Mouse (Mus musculus) midbrain, embryonic 10.5 days (tissue): ENCODE results near the gene Brwd1. TPM values are rescaled to one million over a fixed set of nuclear protein-coding genes. Genes with fewer than 3 reads are reported as not detected.
A peak's percentile ranks its signal among the peaks of the same experiment; 100 is the strongest.
"Not testable (repeated sequence)": the region's sequence is repeated elsewhere in the genome, so short reads cannot be mapped to it uniquely, and the experiment has no call there.

ENCODE experiments used
- DNase-seq: peaks from one replicate; pipeline ENCODE4 v3.0.0-alpha.2; 2017; ENCODE audit warnings: low spot score
- H3K27ac ChIP-seq: fragments of 300-500 bp; sonication (generic); replicated peaks from 2 replicates; pipeline ENCODE4 v1.5.1; 2016; ENCODE audit warnings: mild to moderate bottlenecking
- H3K27me3 ChIP-seq: fragments of 300-500 bp; sonication (generic); 2 replicates; pipeline ENCODE4 v1.6.1; 2016; ENCODE audit warnings: low read depth, mild to moderate bottlenecking; ENCODE audit not compliant: poor library complexity, severe bottlenecking
- H3K36me3 ChIP-seq: fragments of 300-500 bp; sonication (generic); 2 replicates; pipeline ENCODE4 v1.6.1; 2016; ENCODE audit warnings: mild to moderate bottlenecking, moderate library complexity
- H3K4me1 ChIP-seq: fragments of 300-500 bp; sonication (generic); 2 replicates; pipeline ENCODE4 v1.6.1; 2016
- H3K4me3 ChIP-seq: fragments of 300-500 bp; sonication (generic); 2 replicates; pipeline ENCODE4 v1.5.1; 2016; ENCODE audit warnings: mild to moderate bottlenecking, moderate library complexity
- H3K9me3 ChIP-seq: fragments of 300-500 bp; sonication (generic); replicated peaks from 2 replicates; pipeline ENCODE4 v1.6.1; 2016; ENCODE audit warnings: mild to moderate bottlenecking
- WGBS: fragments of 180-500 bp; shearing (Covaris S2); methylation state at CpG from one replicate; pipeline ENCODE4 v1.1.7; 2016; 5-methylcytosine and 5-hydroxymethylcytosine counted together
- polyA plus RNA-seq: library from polyadenylated mRNA; unstranded; fragments of >200 nt; fragmentation: Nextera tagmentation; extraction: Ambion mirVana; gene quantifications from 2 replicates; pipeline ENCODE4 v1.2.1, GENCODE M21; 2016

Brwd1 gene
- 133 and 160 TPM in 2 replicates for polyA plus RNA-seq

DNA sequence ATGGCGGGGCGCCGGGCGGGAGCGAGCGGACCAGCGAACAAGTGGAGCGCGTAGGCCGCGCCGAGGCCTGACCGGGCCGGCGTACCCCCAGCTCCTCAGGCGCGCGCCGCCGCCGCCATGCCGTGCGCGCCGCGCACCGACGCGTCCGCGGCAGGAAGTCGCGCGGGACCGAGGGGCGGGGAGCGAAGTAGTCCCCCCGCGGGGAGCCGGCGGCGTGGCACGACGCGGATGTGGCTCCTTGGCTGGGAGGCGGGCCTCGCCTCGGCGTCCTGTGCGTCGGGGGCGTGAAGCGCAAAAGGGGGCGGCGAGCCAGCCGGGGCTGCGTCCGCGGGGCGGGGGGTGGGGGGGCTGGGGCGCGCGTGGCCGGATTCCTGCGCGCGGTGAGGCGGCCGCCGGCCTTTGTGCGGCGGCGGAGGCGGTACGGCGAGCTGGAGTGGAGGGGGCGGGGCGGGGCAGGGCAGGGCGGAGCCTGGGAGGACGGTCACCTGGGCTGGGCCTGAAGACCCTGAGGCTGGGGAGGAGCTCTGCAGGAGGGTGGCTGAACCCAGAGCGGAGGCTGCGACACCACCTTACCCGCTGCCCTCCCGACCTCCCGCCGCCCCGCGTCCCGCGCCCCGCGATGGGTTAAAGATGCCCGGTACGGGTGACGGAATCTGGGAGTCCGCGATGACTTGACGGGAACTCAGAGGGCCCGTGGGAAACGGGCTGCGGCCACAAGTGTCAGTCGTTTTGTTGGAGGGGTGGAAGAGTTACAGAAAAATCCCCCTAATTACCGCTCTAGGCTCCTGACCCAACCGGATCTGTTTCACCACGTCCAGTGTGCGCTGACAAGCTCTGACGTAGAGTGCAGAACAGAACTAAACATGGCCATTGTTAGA, at the start of gene Brwd1:
Gene Brwd1, minus strand, starts transcription at position 226 of the 878 bp plus-strand sequence.
- Histone ChIP-seq H3K9me3 (no peaks in the 10 kb centered on the region), H3K36me3 (peaks cover 36% of the 10 kb centered on the region), H3K4me3 (peak within 1 kb of the TSS; percentile 78), H3K27ac (peak within 1 kb of the TSS; percentile 97), H3K4me1 (peaks cover 26% of the 10 kb centered on the region), H3K27me3 (no peaks in the 10 kb centered on the region)
- WGBS = under 1% methylated on average over 82 of the region's 107 CpGs
- DNase-seq = peak; percentile 91

DNA sequence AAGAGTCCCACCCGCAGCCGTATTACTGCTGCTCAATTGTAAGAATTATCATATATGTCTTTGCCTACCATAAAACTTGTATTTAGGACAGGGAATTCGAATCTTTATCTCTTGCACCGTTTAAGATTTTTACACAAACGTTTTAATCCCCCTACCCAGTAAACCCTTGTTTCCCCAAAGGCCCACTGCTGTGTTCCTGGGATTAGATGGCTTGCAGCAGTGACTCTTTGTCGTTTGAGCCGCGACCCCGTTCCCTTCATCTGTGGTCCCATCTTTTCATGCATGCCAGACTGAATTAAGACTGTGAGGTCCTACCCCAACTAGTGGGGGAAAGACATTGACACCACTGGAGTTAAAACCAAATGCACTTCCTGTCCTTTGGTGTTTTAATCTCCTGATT, 46.1 kb upstream of the Brwd1 start:
- peaks cover 23% of the 10 kb centered on the region for H3K27me3 ChIP-seq
- WGBS = 2% methylated on average over 9 of the region's 9 CpGs
- peaks cover 33% of the 10 kb centered on the region for H3K36me3 ChIP-seq
- peaks cover 45% of the 10 kb centered on the region for H3K4me1 ChIP-seq
- peak overlapping the region; percentile 91 for H3K4me3 ChIP-seq
- H3K27ac ChIP-seq = peak overlapping the region; percentile 99
- DNase-seq = peak; percentile 56
- H3K9me3 ChIP-seq = 0 out of 2 replicates have a peak, but pooled peaks cover 3% of the 10 kb centered on the region

DNA sequence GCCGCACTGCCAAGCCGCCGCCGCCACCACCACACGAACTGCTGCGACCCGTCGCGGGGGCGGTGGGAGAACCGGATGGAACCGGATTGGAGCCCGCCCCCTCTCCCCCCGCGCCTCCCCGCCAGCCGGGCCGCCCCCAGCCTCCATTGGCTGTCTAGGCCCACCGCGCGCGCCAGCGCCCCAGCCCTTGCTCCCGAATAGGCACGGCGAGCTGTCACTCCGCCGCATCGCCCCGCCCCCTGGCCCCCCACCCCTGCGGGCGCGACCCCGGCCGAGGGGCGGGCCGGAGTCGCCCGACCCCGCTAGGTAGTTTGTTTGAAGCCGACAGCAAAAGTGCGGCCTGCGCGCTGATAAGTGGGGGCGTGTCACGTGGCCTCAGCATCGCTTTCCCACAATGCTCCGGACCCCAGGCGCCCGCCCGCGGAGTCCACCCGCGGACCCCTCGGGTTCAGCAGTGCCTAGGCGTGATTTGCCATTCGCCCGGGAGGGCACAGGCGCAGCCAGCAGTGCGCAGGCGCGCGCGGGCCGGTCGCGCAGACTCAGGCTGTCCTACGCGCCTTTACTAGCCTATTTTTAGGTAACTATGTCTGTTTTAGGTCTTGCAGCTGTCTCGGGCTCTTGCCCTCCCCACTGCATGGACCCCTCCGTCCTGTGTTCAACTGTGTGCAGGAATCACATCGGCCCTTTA, 45.5 kb upstream of the Brwd1 start, which contains the start of gene Hmgn1:
Gene Hmgn1, minus strand, starts transcription at position 73 of the 688 bp plus-strand sequence.
- Histone ChIP-seq H3K4me3 (peak within 1 kb of the TSS; percentile 91), H3K27me3 (peaks cover 23% of the 10 kb centered on the region), H3K9me3 (0 out of 2 replicates have a peak, but pooled peaks cover 3% of the 10 kb centered on the region), H3K27ac (peak within 1 kb of the TSS; percentile 99), H3K4me1 (peaks cover 45% of the 10 kb centered on the region), H3K36me3 (peaks cover 40% of the 10 kb centered on the region)
- WGBS = 2% methylated on average over 69 of the region's 72 CpGs
- DNase-seq = peak; percentile 99

DNA sequence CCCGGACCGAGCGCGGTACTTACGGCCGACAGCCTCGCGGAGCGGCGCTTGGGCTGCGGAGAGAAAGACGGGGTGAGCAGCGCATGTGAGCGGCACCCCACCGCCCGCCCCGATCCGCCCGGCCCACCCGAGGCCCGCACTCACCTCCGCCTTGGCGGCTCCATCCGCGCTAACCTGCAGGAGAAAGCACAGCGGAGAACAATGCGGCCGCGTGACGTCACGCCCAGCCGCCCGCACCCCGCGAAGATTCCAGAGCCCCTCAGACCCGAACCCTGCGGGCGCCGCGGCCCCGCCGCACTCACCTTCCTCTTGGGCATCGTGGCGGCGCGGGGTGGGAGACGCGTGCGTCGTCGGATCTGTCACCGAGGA, 44.9 kb upstream of the Brwd1 start:
- Histone ChIP-seq H3K36me3 (peaks cover 45% of the 10 kb centered on the region), H3K27ac (peak overlapping the region; percentile 99), H3K9me3 (0 out of 2 replicates have a peak, but pooled peaks cover 3% of the 10 kb centered on the region), H3K4me1 (peaks cover 45% of the 10 kb centered on the region), H3K27me3 (peaks cover 23% of the 10 kb centered on the region), H3K4me3 (peak overlapping the region; percentile 91)
- 1% methylated on average over 49 of the region's 52 CpGs for WGBS
- DNase-seq = no peak

DNA sequence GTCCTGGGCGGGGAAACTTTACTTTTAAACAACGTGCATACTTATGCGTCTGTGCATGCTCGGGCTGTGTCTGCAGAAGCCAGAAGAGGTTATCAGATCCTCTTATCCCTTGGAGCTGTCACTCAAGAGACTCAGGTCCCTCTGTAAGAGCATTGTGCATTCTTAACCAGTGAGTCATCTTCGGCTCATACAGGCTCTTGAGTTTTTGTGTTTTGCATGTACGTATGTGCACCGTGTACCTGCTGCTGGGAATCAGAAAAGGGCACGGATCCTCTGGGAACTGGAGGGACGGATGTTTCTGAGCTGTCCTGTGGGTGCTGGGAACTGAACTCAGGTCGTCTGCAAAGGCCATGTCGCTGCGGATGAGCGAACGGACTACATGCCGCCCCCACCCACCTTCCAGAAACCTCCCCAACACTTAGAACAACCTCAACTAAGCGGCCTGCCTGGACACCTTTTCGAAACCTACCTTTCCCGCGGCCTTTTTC, 44.4 kb upstream of the Brwd1 start:
- DNase-seq = peak; percentile 26
- Histone ChIP-seq H3K9me3 (0 out of 2 replicates have a peak, but pooled peaks cover 3% of the 10 kb centered on the region), H3K4me1 (peaks cover 45% of the 10 kb centered on the region), H3K4me3 (peak overlapping the region; percentile 91), H3K27me3 (peaks cover 20% of the 10 kb centered on the region), H3K27ac (peak overlapping the region; percentile 99), H3K36me3 (peaks cover 51% of the 10 kb centered on the region)
- 9% methylated on average over 19 of the region's 19 CpGs for WGBS

DNA sequence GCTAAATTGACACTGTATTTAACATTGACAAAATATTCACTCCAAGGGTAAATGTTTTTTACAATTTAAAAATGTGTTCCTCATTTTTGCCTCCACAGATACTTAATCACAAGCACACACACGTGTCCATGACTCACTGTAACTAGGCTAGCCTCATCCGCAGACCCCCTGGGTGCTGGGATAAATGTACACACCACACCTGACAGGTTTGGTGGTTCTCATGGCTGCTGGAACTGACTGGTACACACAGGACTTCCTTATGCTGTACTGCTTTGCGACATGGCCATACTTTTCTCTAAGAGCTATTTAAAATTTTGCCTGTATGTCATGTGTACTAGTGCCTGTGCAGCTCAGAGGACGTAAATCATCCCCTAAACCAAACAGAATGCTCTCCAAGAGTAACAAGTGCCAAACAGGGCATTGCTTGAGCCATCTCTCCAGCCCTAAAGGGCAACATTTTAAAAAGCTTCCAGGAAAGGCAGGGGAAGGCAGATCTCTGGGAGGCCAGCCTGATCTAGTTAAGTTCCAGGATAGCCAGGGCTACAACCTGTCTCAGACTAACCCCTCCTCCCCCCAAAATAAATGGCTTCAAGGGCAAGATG, 37.8 kb upstream of the Brwd1 start:
- 79% methylated on average over 4 of the region's 4 CpGs for WGBS
- DNase-seq = no peak
- H3K36me3 ChIP-seq = peaks cover 58% of the 10 kb centered on the region

DNA sequence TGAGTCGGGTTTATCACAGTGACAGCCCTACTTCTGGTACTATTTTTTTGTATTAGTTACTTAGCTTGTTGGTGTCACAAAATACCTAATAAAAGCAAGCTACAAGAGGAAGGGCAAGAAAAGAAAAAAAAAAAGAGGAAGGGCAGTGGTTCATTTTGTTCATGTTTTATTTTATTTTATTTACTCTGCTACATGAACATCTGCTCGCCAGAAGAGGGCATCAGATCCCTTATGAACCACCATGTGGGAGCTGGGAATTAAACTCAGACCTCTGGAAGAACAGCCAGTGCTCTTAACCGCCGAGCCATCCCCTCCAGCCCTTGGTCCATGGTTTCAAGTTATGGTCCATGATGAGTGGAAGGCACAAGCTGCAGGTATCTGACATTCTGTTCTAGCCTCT, 32.4 kb upstream of the Brwd1 start:
- DNase-seq = no peak
- no peak overlapping the region for H3K27ac ChIP-seq
- WGBS = 51% methylated on average over 4 of the region's 4 CpGs
- 0 out of 2 replicates have a peak, but pooled peaks cover 10% of the 10 kb centered on the region for H3K36me3 ChIP-seq
- no peak overlapping the region for H3K4me3 ChIP-seq
- no peaks in the 10 kb centered on the region for H3K9me3 ChIP-seq
- H3K4me1 ChIP-seq = no peaks in the 10 kb centered on the region
- H3K27me3 ChIP-seq = no peaks in the 10 kb centered on the region

More for the DNA sequence above, 37.8 kb upstream of the Brwd1 start:
- peaks cover 8% of the 10 kb centered on the region; the same call in 1 of the 2 replicates for H3K4me1 ChIP-seq
- no peak overlapping the region for H3K4me3 ChIP-seq
- H3K9me3 ChIP-seq = 0 out of 2 replicates have a peak, but pooled peaks cover 3% of the 10 kb centered on the region
- H3K27me3 ChIP-seq = no peaks in the 10 kb centered on the region
- no peak overlapping the region for H3K27ac ChIP-seq

DNA sequence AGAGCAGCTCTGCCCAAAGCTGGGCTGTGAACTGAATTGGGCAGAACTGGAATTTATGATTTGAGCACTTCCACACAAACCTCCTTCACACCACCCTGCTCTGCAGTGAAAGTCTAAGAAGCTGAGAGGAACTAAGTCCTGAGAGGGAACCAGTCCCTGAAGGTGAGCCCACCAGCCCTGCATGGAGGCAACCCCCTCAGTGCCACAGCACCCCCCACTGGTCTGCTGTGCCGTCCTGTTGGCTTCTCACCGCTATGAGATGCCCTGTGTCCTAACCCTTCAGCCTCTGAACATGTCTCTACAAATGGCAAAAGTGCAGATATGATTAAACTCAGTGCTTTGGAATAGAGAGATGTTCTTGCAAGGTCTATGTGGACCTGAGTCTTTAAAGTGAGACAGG, 30.4 kb upstream of the Brwd1 start:
- DNase-seq = no peak
- Histone ChIP-seq H3K4me3 (no peak overlapping the region), H3K9me3 (no peaks in the 10 kb centered on the region), H3K36me3 (no peaks in the 10 kb centered on the region), H3K4me1 (no peaks in the 10 kb centered on the region), H3K27me3 (no peaks in the 10 kb centered on the region), H3K27ac (no peak overlapping the region)
- 49% methylated on average over 2 of the region's 2 CpGs for WGBS

DNA sequence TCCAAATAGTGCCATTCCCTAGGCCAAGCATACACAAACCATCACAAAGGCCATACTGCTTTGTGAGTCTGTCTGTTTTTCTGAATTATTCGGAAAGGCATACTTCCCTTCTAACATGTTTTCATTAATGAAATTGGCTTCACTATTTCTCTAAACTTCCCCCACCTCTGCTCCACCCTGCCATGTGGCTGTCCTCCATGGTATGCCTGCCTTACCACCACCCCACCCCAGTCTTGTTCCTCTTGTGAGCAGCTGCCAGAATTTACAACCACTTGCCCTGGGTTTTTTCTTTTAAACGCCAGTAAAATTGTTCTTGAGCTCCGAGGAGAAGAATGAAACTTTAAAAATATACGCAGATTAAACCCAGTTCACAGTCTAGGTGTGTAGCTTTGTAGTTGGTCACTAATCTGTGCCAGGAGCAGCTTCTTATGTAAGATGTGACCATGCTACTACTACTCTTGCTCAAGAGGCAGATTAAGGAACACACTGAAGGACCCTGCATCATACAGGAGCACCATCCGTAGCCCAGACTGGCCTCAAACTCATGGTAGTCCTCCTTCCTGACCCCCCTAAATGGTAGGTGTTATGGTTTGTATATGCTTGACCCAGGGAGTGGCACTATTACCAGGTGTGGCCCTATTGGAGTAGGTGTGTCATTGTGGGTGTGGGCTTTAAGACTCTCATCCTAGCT, 28.5 kb upstream of the Brwd1 start:
- no peak for DNase-seq
- Histone ChIP-seq H3K4me3 (no peak overlapping the region), H3K27me3 (no peaks in the 10 kb centered on the region), H3K36me3 (no peaks in the 10 kb centered on the region), H3K27ac (no peak overlapping the region), H3K9me3 (no peaks in the 10 kb centered on the region), H3K4me1 (no peaks in the 10 kb centered on the region)
- 90% methylated on average over 5 of the region's 5 CpGs for WGBS

DNA sequence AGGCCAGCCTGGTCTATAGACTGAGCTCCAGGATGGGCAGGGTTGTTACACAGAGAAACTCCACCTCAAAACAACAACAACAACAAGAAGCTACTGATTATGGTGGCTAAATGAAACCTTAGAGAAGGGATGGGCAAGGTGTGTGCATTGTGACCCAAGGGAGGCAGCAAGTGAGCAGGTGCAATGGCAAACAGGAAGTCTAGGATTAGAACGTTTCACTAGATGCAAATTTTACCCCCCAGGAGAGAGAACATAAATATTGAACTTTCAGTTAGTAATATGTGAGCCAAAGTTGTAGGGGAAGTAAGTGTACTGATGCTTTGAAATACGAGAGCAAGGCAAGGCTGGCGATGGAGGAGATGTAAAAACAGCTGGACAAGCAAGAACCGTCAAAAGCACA, 27.3 kb upstream of the Brwd1 start:
- Histone ChIP-seq H3K27ac (no peak overlapping the region), H3K4me3 (no peak overlapping the region), H3K27me3 (no peaks in the 10 kb centered on the region), H3K36me3 (no peaks in the 10 kb centered on the region), H3K9me3 (no peaks in the 10 kb centered on the region), H3K4me1 (no peaks in the 10 kb centered on the region)
- WGBS = 84% methylated on average over 4 of the region's 4 CpGs
- DNase-seq = no peak

DNA sequence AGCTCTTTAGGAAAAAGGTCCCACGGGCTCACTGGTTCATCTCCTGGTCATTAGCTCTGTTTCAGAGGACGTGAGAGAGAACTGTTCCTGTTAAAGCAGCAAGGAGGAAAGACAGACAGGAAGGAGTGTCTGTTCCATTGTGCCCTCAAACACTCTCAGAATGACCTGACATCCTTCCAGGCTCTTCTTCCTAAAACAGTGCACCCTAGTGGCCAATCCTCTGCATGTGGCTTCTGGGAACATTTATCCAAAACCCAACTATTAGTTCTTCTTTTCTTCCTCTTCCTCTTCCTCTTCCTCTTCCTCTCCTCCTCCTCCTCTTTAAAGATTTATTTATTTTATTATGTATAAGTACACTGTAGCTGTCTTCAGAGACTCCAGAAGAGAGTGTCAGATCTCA, 20.7 kb upstream of the Brwd1 start:
- Histone ChIP-seq H3K36me3 (no peaks in the 10 kb centered on the region), H3K27me3 (no peaks in the 10 kb centered on the region), H3K27ac (no peak overlapping the region), H3K4me3 (no peak overlapping the region), H3K9me3 (no peaks in the 10 kb centered on the region), H3K4me1 (no peaks in the 10 kb centered on the region)
- no peak for DNase-seq
- 46% methylated on average over 2 of the region's 2 CpGs for WGBS

DNA sequence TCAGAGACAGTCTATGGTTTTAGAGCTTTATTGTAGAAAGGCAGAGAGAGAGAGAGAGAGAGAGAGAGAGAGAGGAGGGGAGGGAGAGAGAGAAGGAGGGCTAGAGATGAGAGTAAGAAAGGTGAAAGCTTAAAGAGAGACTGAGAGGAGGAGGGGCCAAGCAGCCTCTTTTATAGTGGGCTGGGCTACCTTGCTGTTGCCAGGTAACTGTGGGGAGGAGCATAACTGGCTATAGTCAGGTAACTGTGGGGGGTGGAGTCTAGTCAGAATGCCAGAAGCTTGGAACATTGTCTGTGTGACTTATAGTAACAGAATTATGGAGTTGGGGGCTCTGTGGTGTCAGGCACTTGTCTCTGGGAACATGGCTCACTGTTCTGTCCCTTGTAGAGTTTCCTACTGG, 15.5 kb upstream of the Brwd1 start:
- not testable (repeated sequence) for H3K27ac ChIP-seq, H3K4me3 ChIP-seq, H3K9me3 ChIP-seq, H3K27me3 ChIP-seq, H3K4me1 ChIP-seq, DNase-seq, H3K36me3 ChIP-seq
